Mouse (Mus musculus) kidney, adult 18-20 months (tissue): ENCODE measurements at regions not wholly inside any gene's neighbourhood (a gene's known extent, or its start where the extent isn't known, plus 50 kb on each side); places are given as distances from the start of the nearest gene placed in this dataset.

Experiments used
- DNase-seq: peaks from one replicate; pipeline ENCODE4 v3.0.0; 2021

GRCm38 (mm10) chrX:98375437-98375836, 226.9 kb downstream of the Ar start:
- no peak for DNase-seq

GRCm38 (mm10) chrX:98380247-98380905, 231.8 kb downstream of the Ar start:
- DNase-seq, result peak; percentile 66

- DNase-seq, result no peak
Observed at GRCm38 (mm10) chrX:98384017-98384416, 235.4 kb downstream of the Ar start.

GRCm38 (mm10) chrX:98392376-98392775, 243.8 kb downstream of the Ar start:
- no peak for DNase-seq

GRCm38 (mm10) chrX:98409090-98409489, 260.5 kb downstream of the Ar start:
- DNase-seq, result no peak

GRCm38 (mm10) chrX:98419437-98419836, 270.9 kb downstream of the Ar start:
- no peak for DNase-seq

GRCm38 (mm10) chrX:98452026-98452425, 303.5 kb downstream of the Ar start:
- DNase-seq, result no peak

- DNase-seq, result no peak
Observed at GRCm38 (mm10) chrX:98476473-98477254, 328.1 kb downstream of the Ar start.
